Mouse (Mus musculus) embryonic fibroblast, embryonic 13.5 days (primary cell): ENCODE data around the gene Espnl.

Experiments
- CTCF ChIP-seq: IDR thresholded peaks from 2 replicates; pipeline ENCODE4 v1.5.1; 2011; ENCODE audit warnings: mild to moderate bottlenecking, control low read depth, low read length, moderate library complexity, borderline replicate concordance; ENCODE audit not compliant: insufficient read depth
- POLR2A ChIP-seq: IDR thresholded peaks from 2 replicates; pipeline ENCODE4 v1.6.1; 2011; ENCODE audit warnings: low read depth, mild to moderate bottlenecking, control low read depth, low read length, moderate library complexity

DNA sequence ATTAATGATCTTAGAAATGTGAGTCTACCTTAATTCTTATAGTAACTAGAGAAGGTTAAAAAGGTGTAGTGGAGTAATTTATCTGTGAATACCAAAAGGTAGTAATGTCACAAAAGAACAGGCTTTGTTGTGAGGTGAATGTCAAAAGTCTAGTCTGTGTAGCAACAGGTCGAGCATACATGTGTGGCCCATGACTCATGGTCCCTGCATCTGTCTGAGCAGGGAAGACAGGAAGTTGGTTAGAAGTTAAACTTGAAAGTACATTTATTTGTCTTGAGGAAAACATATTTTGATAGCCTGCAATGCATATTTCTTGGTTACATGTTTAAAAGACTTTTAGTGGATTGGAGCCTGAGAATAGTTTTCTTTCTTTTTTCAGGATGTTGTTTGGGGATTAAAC is 42.7 kb upstream of the Espnl start:
- TF ChIP-seq CTCF (no peak), POLR2A (no peak)
